Mouse (Mus musculus): ENCODE data around the gene Cdk5. TPM values are rescaled to one million over a fixed set of nuclear protein-coding genes. Genes with fewer than 3 reads are reported as not detected.

Gene Cdk5
- polyA plus RNA-seq, 1 experiment from 2014 or later: 63.2 TPM

DNA sequence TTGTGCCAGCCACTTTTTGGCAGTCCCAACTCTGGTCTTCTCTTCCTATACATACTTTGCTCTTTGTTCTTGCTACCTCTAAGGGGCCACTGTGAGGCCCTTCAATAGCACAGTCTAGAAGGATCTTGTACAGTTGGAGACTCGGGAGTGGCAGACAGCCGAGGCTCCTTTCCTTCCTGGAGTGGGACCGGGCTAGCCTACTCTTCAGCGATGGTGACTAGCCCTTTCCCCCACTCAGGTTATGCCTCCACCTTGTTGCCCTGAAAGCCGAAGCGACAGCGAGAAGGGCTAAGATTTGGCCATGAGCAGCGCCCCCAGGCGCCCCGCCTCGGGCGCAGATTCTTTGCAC is 3.9 kb upstream of the Cdk5 start:
- peak overlapping the region; percentile 68 for H3K4me2 ChIP-seq (replicated peaks)
- H3K27me3 ChIP-seq: no peaks in the 10 kb centered on the region
- no peak overlapping the region for H3K4me3 ChIP-seq
- 0 out of 2 replicates have a peak overlapping the region, but pooled peaks have one; percentile 55 for H3K9ac ChIP-seq
- ATAC-seq (ENCODE audit: insufficient number of reproducible peaks, insufficient read depth, low FRiP score, low TSS enrichment): no peak
- H3K4me1 ChIP-seq: peaks cover 46% of the 10 kb centered on the region
- WGBS: 11% methylated on average over 12 of the region's 12 CpGs
- no peaks in the 10 kb centered on the region for H3K9me3 ChIP-seq
- no peak overlapping the region; the same call in 1 of the 2 replicates for H3K27ac ChIP-seq
- H3K36me3 ChIP-seq: peaks cover 29% of the 10 kb centered on the region

DNA sequence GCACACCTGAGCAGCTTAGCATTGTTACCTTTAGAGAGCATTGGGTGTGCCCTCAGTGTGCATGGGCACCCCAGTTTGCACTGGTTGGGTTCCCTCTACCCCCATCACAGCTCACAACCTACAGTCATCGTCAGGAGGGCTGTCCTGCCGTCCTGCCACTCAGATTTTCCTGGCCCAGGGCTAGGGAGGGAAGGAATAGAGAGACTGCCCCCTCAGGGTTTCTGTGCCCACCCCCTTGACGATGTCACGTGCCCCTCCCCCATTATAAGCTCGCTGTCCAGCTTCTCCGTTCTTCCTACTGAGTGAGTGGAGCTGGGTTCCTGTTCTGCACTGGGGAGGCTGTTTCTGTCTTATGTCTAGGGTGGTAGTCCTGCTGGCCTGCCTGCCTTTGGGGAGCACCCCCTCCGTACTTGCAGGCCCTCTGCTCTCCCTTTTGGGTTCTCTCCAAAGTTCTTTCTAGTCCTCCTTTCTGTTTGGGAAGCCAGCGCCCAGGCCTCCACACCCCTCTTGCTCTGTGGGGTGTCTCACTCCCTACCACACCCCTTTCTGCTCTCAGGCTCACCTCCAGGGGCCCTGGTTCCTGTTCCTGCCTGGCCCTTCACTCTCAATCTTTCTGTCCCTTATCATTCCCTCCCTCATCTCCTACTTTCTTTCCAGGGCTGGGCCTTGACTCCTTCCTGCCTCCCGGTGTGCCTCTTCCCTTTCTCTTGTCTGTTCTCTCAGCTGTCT is 3.4 kb upstream of the Cdk5 start:
- H3K9ac ChIP-seq: peak overlapping the region; percentile 55; the same call in 1 of the 2 replicates
- no peak overlapping the region; the same call in 1 of the 2 replicates for H3K27ac ChIP-seq
- peaks cover 23% of the 10 kb centered on the region for H3K36me3 ChIP-seq
- whole genome bisulfite sequencing: 6% methylated on average over 9 of the region's 9 CpGs
- H3K9me3 ChIP-seq: no peaks in the 10 kb centered on the region
- ATAC-seq (ENCODE audit: insufficient number of reproducible peaks, insufficient read depth, low FRiP score, low TSS enrichment): no peak
- peaks cover 47% of the 10 kb centered on the region for H3K4me1 ChIP-seq
- peak overlapping the region; percentile 54 for H3K4me3 ChIP-seq
- peak overlapping the region; percentile 68 for H3K4me2 ChIP-seq (replicated peaks)
- no peaks in the 10 kb centered on the region for H3K27me3 ChIP-seq

DNA sequence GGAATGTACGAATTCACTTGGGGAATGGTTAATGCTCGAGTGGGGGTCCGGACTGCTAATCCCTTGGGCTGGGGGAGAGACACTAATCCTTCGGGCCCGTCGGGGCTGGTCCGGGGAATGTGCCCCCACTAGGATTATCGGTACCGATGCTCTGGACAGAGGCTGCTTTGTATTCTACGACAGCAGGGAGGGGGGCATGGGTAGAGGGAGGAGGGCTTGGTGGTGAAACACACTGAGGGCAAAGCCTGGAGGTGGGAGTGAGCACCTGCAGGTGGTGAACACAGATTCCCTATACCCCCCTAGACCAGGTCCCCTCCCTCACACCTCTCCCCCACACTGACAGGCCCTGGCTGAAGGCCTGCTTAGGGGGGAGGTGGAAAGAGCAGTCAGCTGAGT is 2.7 kb upstream of the Cdk5 start:
- Histone ChIP-seq H3K4me3 (peak overlapping the region; percentile 54), H3K27me3 (no peaks in the 10 kb centered on the region), H3K9ac (peak overlapping the region; percentile 55), H3K4me2 (replicated peaks) (peak overlapping the region; percentile 68), H3K4me1 (peaks cover 47% of the 10 kb centered on the region), H3K9me3 (no peaks in the 10 kb centered on the region), H3K27ac (no peak overlapping the region; the same call in 1 of the 2 replicates), H3K36me3 (peaks cover 19% of the 10 kb centered on the region)
- 1% methylated on average over 10 of the region's 10 CpGs for WGBS
- no peak for ATAC-seq (ENCODE audit: insufficient number of reproducible peaks, insufficient read depth, low FRiP score, low TSS enrichment)

DNA sequence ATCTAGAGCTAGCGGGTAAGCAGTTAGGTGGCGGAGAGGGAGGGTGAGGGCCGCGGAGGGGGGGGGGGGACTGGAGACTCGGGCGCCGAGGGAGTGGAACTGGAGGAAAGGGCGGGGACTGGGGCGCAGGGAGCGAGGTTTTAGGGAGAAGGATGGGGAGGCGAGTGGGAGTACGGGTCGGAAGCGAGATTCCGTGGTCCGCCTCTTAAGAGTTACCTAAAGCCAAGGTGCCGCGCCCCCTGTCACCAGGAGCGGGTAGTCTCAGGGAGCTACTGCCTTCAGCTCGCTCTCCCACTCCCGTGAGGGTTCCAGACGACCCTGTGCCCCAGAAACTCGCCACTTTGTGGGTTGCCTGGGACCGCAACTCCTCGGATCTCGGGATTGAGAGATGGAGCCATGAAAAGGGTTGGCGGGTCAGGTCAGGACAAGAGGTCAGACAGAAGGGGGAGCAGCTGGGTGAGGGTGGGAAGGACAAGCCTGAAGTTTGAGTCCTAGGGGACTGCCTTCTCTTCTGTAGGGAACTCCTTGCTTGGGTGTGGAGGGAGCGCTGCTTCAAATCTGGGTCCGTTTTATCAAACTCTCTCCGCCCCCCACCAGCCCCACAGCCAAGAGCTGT is 2.2 kb upstream of the Cdk5 start:
- Histone ChIP-seq H3K4me3 (peak overlapping the region; percentile 54), H3K4me1 (peaks cover 47% of the 10 kb centered on the region), H3K27ac (peak overlapping the region; percentile 82), H3K9ac (peak overlapping the region; percentile 55), H3K9me3 (no peaks in the 10 kb centered on the region), H3K36me3 (peaks cover 19% of the 10 kb centered on the region), H3K4me2 (replicated peaks) (peak overlapping the region; percentile 68), H3K27me3 (no peaks in the 10 kb centered on the region)
- WGBS: 0% methylated on average over 24 of the region's 30 CpGs
- ATAC-seq (ENCODE audit: insufficient number of reproducible peaks, insufficient read depth, low FRiP score, low TSS enrichment): no peak

DNA sequence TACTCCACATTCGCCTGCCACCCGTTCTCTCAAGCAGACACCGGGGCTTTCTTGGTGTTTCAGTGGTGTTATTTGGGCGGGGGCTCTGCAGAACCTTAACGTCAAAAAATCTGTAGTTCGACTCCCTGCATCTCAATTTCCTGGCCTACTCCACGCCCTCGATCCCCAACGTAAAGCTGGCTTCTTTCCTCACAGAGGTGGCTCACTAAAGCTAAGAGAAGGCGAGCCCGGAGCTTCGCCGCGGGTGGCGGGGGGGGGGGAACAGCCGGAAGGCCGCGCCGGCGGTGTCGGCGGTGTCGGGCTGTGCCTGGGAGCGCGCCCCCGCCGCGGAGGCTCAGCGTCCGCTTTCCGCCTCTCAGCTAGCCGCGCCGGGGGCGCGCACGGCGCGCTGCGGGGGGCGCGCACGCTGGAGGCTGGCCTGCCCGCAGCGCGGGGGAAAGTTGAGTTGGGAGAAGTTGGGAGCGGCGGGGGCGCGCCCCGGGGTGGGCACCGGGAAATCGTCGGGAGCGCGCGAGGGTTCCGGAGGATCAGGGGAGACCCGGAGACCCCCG is 1.6 kb upstream of the Cdk5 start:
- Histone ChIP-seq H3K4me2 (replicated peaks) (peak overlapping the region; percentile 68), H3K36me3 (peaks cover 19% of the 10 kb centered on the region), H3K9me3 (no peaks in the 10 kb centered on the region), H3K4me1 (peaks cover 47% of the 10 kb centered on the region), H3K4me3 (peak overlapping the region; percentile 54), H3K27me3 (no peaks in the 10 kb centered on the region), H3K9ac (peak overlapping the region; percentile 55), H3K27ac (peak overlapping the region; percentile 82)
- under 1% methylated on average over 58 of the region's 60 CpGs for WGBS
- ATAC-seq (ENCODE audit: insufficient number of reproducible peaks, insufficient read depth, low FRiP score, low TSS enrichment): no peak

DNA sequence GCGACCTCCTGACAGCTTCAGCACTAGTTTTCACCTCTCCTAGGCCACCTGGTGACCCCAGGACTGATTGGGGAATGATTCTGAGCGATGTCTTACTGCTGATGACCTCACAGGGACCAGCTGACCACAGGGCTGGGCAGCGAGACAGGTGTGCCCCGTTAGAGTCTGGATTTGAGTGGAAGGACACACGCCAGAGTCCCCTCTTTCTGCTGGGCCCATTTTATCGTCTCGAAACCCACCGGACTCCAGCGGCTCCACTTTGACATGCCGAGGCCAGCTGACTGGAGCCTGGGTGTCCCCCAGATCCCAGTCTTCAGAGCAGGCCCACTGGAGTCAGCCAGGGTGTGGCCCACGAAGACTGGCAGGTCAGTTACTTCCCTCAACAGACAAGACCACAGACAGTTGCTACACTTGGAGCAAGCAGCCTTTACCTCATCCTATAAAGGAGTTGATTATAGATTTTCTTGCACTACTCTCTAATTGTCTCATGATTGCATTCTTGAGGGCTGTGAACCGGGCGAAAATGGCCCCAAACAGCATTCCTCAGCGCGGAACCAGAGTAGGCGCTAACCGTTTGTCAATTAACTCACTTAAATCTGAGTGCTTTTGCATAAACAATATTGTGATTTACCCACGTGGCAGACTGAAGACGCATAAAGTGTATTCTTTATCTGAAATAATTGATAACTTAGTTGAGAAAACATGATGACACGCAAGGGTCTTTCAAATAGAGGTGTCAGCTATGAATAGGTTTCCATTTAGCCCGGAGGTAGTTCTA is 863 bp upstream of the Cdk5 start:
- Histone ChIP-seq H3K27ac (peak overlapping the region; percentile 92), H3K9me3 (no peaks in the 10 kb centered on the region), H3K4me1 (peaks cover 47% of the 10 kb centered on the region), H3K4me3 (peak overlapping the region; percentile 54), H3K4me2 (replicated peaks) (peak overlapping the region; percentile 68), H3K27me3 (no peaks in the 10 kb centered on the region), H3K9ac (peak overlapping the region; percentile 66), H3K36me3 (peaks cover 20% of the 10 kb centered on the region)
- ATAC-seq (ENCODE audit: insufficient number of reproducible peaks, insufficient read depth, low FRiP score, low TSS enrichment): no peak
- 12% methylated on average over 21 of the region's 21 CpGs for WGBS

DNA sequence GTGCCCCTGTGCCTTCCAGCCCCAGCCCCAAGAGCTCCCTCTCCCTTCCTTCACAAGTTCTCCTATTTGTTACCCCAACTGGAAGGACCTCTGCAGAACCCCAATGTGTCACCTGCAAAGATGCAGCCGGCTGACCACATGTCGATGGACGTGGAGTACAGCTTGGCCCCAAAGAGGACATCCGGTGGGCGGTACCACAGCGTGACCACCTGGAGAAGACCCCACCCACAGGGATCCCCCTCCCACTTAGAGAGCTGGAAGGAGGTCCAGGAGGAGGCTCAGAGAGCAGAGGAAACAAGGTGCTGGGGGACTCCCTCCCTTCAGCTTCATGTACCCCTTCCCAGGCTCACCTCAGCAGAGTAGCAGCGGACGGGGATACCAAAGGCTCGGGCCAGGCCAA is 2.9 kb downstream of the Cdk5 start:
- Histone ChIP-seq H3K4me1 (peaks cover 21% of the 10 kb centered on the region), H3K36me3 (peaks cover 37% of the 10 kb centered on the region), H3K4me3 (no peak overlapping the region), H3K4me2 (replicated peaks) (no peak overlapping the region), H3K27me3 (no peaks in the 10 kb centered on the region), H3K9ac (no peak overlapping the region), H3K9me3 (no peaks in the 10 kb centered on the region), H3K27ac (no peak overlapping the region)
- ATAC-seq (ENCODE audit: insufficient number of reproducible peaks, insufficient read depth, low FRiP score, low TSS enrichment): no peak
- 86% methylated on average over 9 of the region's 9 CpGs for WGBS

DNA sequence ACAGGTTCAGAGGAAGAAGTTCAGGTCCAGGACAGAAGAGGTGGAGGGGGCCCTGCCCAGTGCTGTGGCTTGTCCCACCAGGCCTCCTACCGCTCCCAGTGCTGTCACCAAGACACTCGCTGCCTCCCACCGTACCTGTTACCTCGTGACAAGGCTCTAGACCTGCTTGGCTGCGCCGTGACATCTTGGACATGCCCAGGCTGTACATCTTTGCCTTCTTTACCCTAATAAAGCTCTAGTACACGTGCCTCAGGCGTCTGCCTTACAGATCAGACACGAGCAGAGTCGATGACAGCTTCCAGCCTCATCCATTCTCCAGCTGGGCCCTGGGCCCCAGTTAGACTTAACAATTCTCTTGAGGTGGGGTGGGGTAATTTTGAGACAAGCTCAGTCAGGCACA is 5.7 kb downstream of the Cdk5 start:
- Histone ChIP-seq H3K27me3 (no peaks in the 10 kb centered on the region), H3K9me3 (no peaks in the 10 kb centered on the region), H3K4me3 (no peak overlapping the region), H3K9ac (no peak overlapping the region), H3K27ac (no peak overlapping the region), H3K36me3 (peaks cover 37% of the 10 kb centered on the region), H3K4me1 (peaks cover 25% of the 10 kb centered on the region), H3K4me2 (replicated peaks) (no peak overlapping the region)
- ATAC-seq (ENCODE audit: insufficient number of reproducible peaks, insufficient read depth, low FRiP score, low TSS enrichment): no peak
- 89% methylated on average over 10 of the region's 10 CpGs for WGBS

DNA sequence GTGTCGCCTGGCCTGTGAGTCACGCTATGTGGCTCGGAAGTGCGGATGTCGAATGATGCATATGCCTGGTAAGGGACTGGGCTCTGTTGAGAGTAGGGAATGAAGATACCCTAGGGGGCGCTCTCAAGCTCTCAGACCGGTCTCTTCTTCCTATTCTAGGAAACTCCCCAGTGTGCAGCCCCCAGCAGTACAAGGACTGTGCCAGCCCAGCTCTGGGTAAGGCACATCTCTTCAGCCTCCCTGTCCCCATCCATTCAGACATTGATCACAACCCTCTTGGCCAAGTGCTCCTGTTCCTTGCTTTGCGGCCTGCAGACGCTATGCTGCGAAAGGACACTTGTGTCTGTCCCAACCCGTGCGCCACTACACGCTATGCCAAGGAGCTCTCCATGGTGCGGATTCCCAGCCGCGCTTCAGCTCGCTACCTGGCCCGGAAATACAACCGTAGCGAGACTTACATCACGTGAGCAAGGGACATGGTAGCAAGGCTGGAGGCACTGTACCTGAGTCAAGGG is 7.1 kb downstream of the Cdk5 start:
- Histone ChIP-seq H3K9ac (no peak overlapping the region), H3K4me1 (peaks cover 20% of the 10 kb centered on the region), H3K4me3 (no peak overlapping the region), H3K4me2 (replicated peaks) (no peak overlapping the region), H3K27ac (no peak overlapping the region), H3K36me3 (peaks cover 36% of the 10 kb centered on the region), H3K27me3 (no peaks in the 10 kb centered on the region), H3K9me3 (no peaks in the 10 kb centered on the region)
- WGBS: 1% methylated on average over 21 of the region's 21 CpGs
- ATAC-seq (ENCODE audit: insufficient number of reproducible peaks, insufficient read depth, low FRiP score, low TSS enrichment): peak; percentile 61

DNA sequence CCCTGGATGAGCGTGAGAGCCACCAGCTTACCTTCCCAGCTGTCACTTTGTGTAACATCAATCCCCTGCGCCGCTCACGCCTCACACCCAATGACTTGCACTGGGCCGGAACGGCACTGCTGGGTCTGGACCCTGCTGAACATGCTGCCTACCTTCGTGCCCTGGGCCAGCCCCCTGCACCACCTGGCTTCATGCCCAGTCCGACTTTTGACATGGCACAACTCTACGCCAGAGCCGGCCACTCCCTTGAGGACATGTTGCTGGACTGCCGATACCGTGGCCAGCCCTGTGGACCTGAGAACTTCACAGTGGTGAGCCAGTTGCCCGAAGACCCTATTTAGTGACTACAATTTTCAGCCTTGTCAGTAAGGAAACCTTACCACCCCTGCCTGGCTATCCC is 9.4 kb downstream of the Cdk5 start:
- Histone ChIP-seq H3K36me3 (peaks cover 14% of the 10 kb centered on the region), H3K4me1 (peaks cover 20% of the 10 kb centered on the region), H3K9ac (no peak overlapping the region), H3K27me3 (no peaks in the 10 kb centered on the region), H3K4me2 (replicated peaks) (peak overlapping the region; percentile 32), H3K9me3 (no peaks in the 10 kb centered on the region), H3K4me3 (0 out of 2 replicates have a peak overlapping the region, but pooled peaks have one; percentile 10), H3K27ac (no peak overlapping the region)
- WGBS: 79% methylated on average over 13 of the region's 13 CpGs
- 0 out of 2 replicates have a peak, but pooled peaks have one; percentile 17 for ATAC-seq (ENCODE audit: insufficient number of reproducible peaks, insufficient read depth, low FRiP score, low TSS enrichment)

DNA sequence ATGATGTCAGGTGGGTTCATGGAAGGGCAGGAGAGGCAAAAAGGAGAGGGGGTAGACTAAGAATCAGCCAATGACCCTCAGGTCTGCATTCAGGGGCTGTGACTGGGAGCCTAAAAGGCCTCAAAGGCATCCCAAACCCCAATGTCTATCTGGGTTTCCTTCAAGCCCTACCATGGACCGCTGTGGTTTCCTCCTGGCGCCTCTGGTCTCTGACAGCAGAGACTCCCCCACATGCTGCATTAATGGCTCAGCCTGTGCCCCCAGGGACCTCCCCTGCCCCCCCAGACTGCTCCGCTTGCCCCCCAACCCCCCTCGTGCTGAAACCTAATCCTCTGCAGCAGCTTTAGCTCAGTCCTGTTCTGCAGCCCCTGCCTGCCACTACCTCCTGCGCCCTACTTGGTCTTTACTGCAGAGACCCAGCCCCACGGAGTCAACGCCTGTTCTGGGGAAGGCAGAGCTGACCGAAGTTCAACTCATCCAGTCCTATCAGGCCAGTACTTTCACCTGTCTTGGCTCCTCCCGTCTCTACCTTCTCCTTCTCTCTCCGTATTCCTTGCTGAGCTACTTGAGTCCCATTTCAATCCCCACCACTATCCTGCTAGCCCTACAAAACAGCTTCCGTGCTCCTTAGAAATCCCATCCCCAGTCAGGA is 10.2 kb downstream of the Cdk5 start, which contains the start of gene Asic3:
Asic3 (plus strand) TSS at position 351 of the 652 bp plus-strand sequence.
- Histone ChIP-seq H3K27ac (peak within 1 kb of the TSS; percentile 69), H3K27me3 (no peaks in the 10 kb centered on the region), H3K9ac (no peak within 1 kb of the TSS; the same call in 1 of the 2 replicates), H3K4me2 (replicated peaks) (peak within 1 kb of the TSS; percentile 32), H3K36me3 (peaks cover 8% of the 10 kb centered on the region), H3K4me3 (0 out of 2 replicates have a peak within 1 kb of the TSS, but pooled peaks have one; percentile 10), H3K9me3 (no peaks in the 10 kb centered on the region), H3K4me1 (peaks cover 20% of the 10 kb centered on the region)
- WGBS: 31% methylated on average over 11 of the region's 11 CpGs
- no peak for ATAC-seq (ENCODE audit: insufficient number of reproducible peaks, insufficient read depth, low FRiP score, low TSS enrichment)
